Mouse (Mus musculus) small intestine, adult 2 months (tissue): ENCODE data around the gene Dis3l2.

ENCODE experiments used
- CTCF ChIP-seq: fragments of 200-500 bp; IDR thresholded peaks from 2 replicates; pipeline ENCODE4 v1.5.1; 2012; ENCODE audit warnings: low read depth, mild to moderate bottlenecking, control low read depth, inconsistent platforms, low read length, moderate library complexity, mixed read lengths; ENCODE audit not compliant: insufficient replicate concordance, insufficient read length; ENCODE audit errors: extremely low read depth
- POLR2A ChIP-seq: fragments of 200-500 bp; IDR thresholded peaks from 2 replicates; pipeline ENCODE4 v1.6.1; 2012; ENCODE audit warnings: low read depth, mild to moderate bottlenecking, control low read depth, inconsistent platforms, low read length, moderate library complexity

DNA sequence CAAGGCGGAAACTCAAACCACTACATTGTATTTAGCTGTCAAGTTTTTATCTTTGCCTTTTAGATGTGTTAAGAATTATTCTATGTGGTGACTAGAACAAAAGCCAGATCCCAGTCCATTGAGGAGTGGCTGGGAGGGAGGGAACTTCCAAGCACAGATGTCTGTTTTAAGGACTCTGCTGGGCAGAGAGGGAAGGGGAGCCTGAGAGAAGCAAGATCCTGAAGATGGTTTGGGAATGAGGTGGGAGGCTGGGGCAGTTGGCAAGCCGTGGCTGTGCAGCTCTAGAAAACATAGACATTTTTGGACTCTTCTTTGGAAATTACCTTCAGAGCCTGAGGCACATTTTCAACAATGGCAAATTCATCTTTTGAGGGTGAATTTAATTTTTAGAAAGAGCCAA, 208.9 kb downstream of the Dis3l2 start:
- TF ChIP-seq CTCF (no peak), POLR2A (no peak)
